Mouse (Mus musculus): Measurements from ENCODE around the gene Dph1.

GRCm38 (mm10) chr11:75134485-75135068, 56.5 kb downstream of the Dph1 start:
- TF ChIP-seq CTCF (IDR thresholded peaks at IDR 0.05; ENCODE audit: insufficient read depth, low read length) (no peak), POLR2A (IDR thresholded peaks at IDR 0.05; ENCODE audit: borderline replicate concordance, extremely low read depth, low read depth, low read length) (no peak)
